Mouse (Mus musculus): ENCODE measurements around the gene Slc2a10.

- no peak for TF ChIP-seq POLR2A (IDR thresholded peaks at IDR 0.05; ENCODE audit: borderline replicate concordance, insufficient read depth, low read length)
- no peak for TF ChIP-seq CTCF (IDR thresholded peaks at IDR 0.05; ENCODE audit: borderline replicate concordance, insufficient read depth, low read depth, low read length)
Observed at GRCm38 (mm10) chr2:165509686-165510085, 6.1 kb downstream of the Slc2a10 start.
